Mouse (Mus musculus): ENCODE data around the gene Jchain. TPM values are rescaled to one million over a fixed set of nuclear protein-coding genes. Genes with fewer than 3 reads are reported as not detected.
A peak's percentile ranks its signal among the peaks of the same experiment; 100 is the strongest.

Gene Jchain
- total RNA-seq, 1 experiment from 2014 or later = 227 TPM

- ATAC-seq (replicated peaks; ENCODE audit: insufficient number of reproducible peaks, low FRiP score, low TSS enrichment, poor library complexity, severe bottlenecking) = no peak
These were observed 13.2 kb upstream of the Jchain start for GRCm38 (mm10) chr5:88540845-88541244.

DNA sequence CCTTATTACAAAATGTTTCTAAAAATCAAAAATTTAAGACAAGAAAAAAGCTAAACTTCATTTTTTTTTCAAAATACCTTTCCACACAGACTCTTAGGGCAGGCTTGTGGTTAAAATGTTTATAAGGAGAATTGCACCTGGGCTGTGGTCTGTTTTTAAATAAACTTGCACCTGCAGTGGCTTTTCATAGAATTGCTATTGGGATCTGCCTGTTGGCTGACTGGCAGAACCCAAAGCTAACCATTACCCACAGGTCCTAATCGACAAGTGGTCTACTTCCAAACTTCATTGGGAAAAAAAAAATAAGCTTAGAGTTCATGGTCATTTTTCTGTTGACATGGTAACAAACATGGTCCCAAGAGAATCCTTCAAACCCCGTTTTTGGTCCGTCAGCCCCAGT lies 7.0 kb upstream of the Jchain start:
- ATAC-seq (replicated peaks; ENCODE audit: insufficient number of reproducible peaks, low FRiP score, low TSS enrichment, poor library complexity, severe bottlenecking) = no peak

GRCm38 (mm10) chr5:88530908-88531307 lies 3.2 kb upstream of the Jchain start:
- ATAC-seq (replicated peaks; ENCODE audit: insufficient number of reproducible peaks, low FRiP score, low TSS enrichment, poor library complexity, severe bottlenecking) = no peak

DNA sequence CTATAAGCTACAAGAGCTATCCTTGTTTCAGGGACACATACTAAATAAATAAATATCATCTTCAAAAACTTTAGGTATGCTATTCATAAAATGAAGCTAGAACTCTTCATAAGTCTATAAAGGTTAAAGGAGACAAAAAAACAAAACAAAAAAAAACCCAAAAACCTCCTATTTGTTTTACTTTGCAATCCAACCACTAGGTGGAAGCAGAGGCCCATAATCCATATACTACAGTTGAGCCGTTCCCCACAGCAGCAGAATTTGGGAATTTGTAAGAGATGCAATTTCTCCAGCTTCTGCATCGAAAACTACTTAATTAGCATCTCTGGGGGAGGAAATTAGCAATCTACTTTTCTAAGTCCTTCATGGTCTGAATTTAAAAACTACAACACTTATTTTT lies 8.5 kb downstream of the Jchain start:
- ATAC-seq (replicated peaks; ENCODE audit: insufficient number of reproducible peaks, low FRiP score, low TSS enrichment, poor library complexity, severe bottlenecking) = 0 out of 2 replicates have a peak, but pooled peaks have one; percentile 47

DNA sequence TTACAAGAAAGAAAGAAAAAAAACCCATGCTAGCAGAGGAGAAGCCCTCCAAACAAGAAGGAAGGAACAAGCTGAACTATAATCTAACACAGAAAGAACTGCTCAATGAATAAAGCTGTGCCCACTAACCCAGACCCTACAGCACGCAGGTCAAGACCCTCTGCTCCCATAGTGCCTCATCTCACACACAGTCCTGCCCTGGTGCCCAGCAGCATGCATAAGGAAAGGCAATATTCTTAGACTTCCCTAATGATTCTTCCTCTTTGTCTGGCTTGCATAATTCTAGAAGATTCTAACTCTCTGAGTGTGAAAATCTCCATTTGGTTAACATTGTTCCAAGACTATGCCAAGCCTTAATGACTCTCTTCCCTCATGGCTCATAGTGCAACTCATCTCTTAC lies 18.7 kb downstream of the Jchain start:
- ATAC-seq (replicated peaks; ENCODE audit: insufficient number of reproducible peaks, low FRiP score, low TSS enrichment, poor library complexity, severe bottlenecking) = peak; percentile 82

GRCm38 (mm10) chr5:88508555-88508954 lies 19.1 kb downstream of the Jchain start:
- peak; percentile 89 for ATAC-seq (replicated peaks; ENCODE audit: insufficient number of reproducible peaks, low FRiP score, low TSS enrichment, poor library complexity, severe bottlenecking)

DNA sequence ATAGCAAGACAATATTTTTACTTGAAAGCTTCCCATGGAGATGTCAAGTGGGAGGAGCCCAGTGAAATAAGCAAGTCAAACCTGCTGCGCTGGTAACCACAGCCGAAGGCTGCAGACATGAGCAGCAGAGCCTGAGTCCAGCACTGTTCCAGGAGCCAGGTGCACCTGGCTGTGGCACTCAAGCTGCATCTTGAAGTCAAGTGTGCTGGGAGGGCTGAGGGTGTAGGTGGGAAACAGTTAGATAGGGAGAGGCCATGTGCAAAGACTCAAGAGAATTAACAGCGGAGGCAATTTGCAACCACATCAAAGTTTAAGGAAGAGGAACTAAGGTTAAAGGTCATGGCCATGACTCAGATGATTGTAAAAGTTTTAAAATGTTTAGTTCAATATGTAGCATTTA lies 27.9 kb downstream of the Jchain start:
- ATAC-seq (replicated peaks; ENCODE audit: insufficient number of reproducible peaks, low FRiP score, low TSS enrichment, poor library complexity, severe bottlenecking) = peak; percentile 83

DNA sequence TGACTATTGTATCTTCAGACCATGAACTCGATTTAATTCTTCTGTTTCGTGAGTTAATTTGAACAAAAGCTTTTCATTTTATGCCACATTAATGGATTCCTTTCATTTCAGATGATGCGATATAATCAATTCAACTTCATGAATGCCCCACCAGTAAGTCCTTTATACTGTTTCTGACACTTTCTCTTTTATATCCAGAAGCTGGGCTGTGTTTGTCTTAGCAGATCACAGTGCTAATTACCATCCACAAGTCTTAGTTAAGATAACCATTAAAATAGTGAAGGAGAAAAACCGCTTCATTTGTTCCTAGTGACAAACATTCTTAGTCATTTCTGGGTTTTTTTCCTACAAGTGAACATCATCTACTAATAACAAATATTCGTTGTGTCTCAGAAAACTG lies 36.6 kb downstream of the Jchain start:
- ATAC-seq (replicated peaks; ENCODE audit: insufficient number of reproducible peaks, low FRiP score, low TSS enrichment, poor library complexity, severe bottlenecking) = no peak

DNA sequence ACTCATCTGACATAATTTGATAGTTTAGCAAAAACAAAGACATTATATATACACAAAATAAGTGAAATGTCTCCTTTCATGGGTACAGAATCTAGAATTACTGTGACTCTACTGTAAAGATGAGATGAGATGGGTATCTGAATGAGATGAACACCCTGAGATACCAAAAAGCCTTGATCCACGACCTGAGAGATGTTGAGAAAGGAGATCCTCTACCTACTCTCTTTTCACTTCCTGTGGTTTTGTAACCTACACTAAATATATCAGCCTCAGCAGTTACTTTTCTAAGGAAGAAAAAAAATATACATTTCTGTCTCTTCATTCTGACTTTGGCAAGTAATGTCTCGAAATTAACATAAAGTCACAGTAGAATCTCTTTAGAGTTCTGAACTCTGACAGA lies 38.7 kb downstream of the Jchain start:
- no peak for ATAC-seq (replicated peaks; ENCODE audit: insufficient number of reproducible peaks, low FRiP score, low TSS enrichment, poor library complexity, severe bottlenecking)

DNA sequence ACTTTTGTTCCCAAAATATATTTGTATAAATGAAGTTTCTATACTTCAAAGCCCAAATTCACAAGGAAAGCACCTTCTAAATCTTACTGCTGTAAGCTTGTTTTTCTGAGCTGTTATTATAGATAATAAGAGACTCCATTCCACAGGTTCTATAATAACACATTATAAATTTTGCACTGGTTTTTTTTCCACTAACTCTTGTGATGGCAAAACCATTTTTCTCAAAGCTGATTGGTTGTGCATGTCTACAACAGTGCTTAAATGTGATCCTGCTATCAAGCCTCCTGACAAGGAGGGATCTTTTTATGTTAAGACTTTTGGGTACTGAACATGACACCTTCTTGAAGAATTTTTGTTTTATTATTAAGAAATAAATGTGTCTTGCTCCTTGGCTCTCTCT lies 40.0 kb downstream of the Jchain start, which contains the start of gene Enam:
Enam (plus strand) TSS at position 301 of the 400 bp plus-strand sequence.
- no peak for ATAC-seq (replicated peaks; ENCODE audit: insufficient number of reproducible peaks, low FRiP score, low TSS enrichment, poor library complexity, severe bottlenecking)

Other genes starting within 250 kb of the Jchain start
- gene Prol1, start 210.6 kb downstream of the Jchain start, total RNA-seq (2017) = not detected in 3 replicates
- gene Amtn, start 151.8 kb downstream of the Jchain start, total RNA-seq (2017) = not detected in 3 replicates
- not detected in 3 replicates for gene Ambn, start 71.9 kb downstream of the Jchain start, total RNA-seq (2017)
- not detected in 3 replicates for gene Enam, start 39.9 kb downstream of the Jchain start, total RNA-seq (2017)
- 68.4 to 86.2 TPM (median 73.0 TPM) in 3 replicates for gene Utp3, start 26.6 kb upstream of the Jchain start, total RNA-seq (2017)
- gene Rufy3, start 37.1 kb upstream of the Jchain start, total RNA-seq (2017) = 27.2 to 35.3 TPM (median 32.9 TPM) in 3 replicates
- gene Grsf1, start 148.3 kb upstream of the Jchain start, total RNA-seq (2017) = 64.2 to 83.6 TPM (median 72.0 TPM) in 3 replicates
- 12.2 to 18.6 TPM (median 16.3 TPM) in 3 replicates for gene Mob1b, start 193.0 kb upstream of the Jchain start, total RNA-seq (2017)
- gene Dck, start 237.1 kb upstream of the Jchain start, total RNA-seq (2017) = 18.0 to 19.1 TPM (median 18.9 TPM) in 3 replicates

All from monocyte, adult 5-6 weeks (primary cell).